Mouse (Mus musculus) layer of hippocampus, postnatal 14 days (tissue): ENCODE results near the gene Klhdc10. TPM values are rescaled to one million over a fixed set of nuclear protein-coding genes. Genes with fewer than 3 reads are reported as not detected.
"Not testable (repeated sequence)": the region's sequence is repeated elsewhere in the genome, so short reads cannot be mapped to it uniquely, and the experiment has no call there.

Experiments
- DNase-seq, 2 experiments: peaks; one replicate each; pipeline ENCODE4 v3.0.0; 2021 to 2022; ENCODE audit warnings: low spot score in 2 of 2, mixed read lengths in 1 of 2
- long read RNA-seq, 2 experiments: library from polyadenylated mRNA; stranded (forward); transcript quantifications; one replicate each; pipeline ENCODE4 v2.0.0; 2021
- total RNA-seq, 2 experiments: library from RNA; stranded (reverse); gene quantifications; 2 replicates each; pipeline ENCODE4 v1.2.3; 2021

Gene Klhdc10
- 100 to 1,000 TPM; 140 to 141 TPM for total RNA-seq
- long read RNA-seq, experiment 1, full-length matches to known transcripts = 15 of 28 reads
- long read RNA-seq, experiment 1, partial matches to known transcripts = 1 of 28 reads
- long read RNA-seq, experiment 1, other reads (novel, unspliced or antisense) = 12 of 28 reads
- long read RNA-seq, experiment 2, full-length matches to known transcripts = 26 of 38 reads
- long read RNA-seq, experiment 2, partial matches to known transcripts = 1 of 38 reads
- long read RNA-seq, experiment 2, other reads (novel, unspliced or antisense) = 11 of 38 reads

- DNase-seq = peak; percentile 100
Observed at GRCm38 (mm10) chr6:30401308-30402015, at the start of gene Klhdc10. Gene Klhdc10 (plus strand): TSS chr6:30401868.

GRCm38 (mm10) chr6:30352762-30353161 lies 48.9 kb upstream of the Klhdc10 start:
- no peak for DNase-seq

- DNase-seq = no peak
Observed at GRCm38 (mm10) chr6:30353661-30354060, 48.0 kb upstream of the Klhdc10 start.

- DNase-seq = no peak
Observed at GRCm38 (mm10) chr6:30354760-30355159, 46.9 kb upstream of the Klhdc10 start.

- no peak for DNase-seq
Observed at GRCm38 (mm10) chr6:30355701-30356100, 46.0 kb upstream of the Klhdc10 start.

GRCm38 (mm10) chr6:30356161-30356560 lies 45.5 kb upstream of the Klhdc10 start:
- DNase-seq = no peak

GRCm38 (mm10) chr6:30356680-30357079 lies 45.0 kb upstream of the Klhdc10 start:
- no peak for DNase-seq

- peak; percentile 78 to 83 for DNase-seq
Observed at GRCm38 (mm10) chr6:30357561-30358177, 44.0 kb upstream of the Klhdc10 start.

- DNase-seq = no peak
Observed at GRCm38 (mm10) chr6:30359762-30360509, 41.7 kb upstream of the Klhdc10 start.

- no peak for DNase-seq
Observed at GRCm38 (mm10) chr6:30363808-30364207, 37.9 kb upstream of the Klhdc10 start.

- no peak for DNase-seq
Observed at GRCm38 (mm10) chr6:30369291-30369690, 32.4 kb upstream of the Klhdc10 start.

GRCm38 (mm10) chr6:30372627-30373369 lies 28.9 kb upstream of the Klhdc10 start:
- no peak for DNase-seq

- DNase-seq = no peak
Observed at GRCm38 (mm10) chr6:30374731-30375510, 26.7 kb upstream of the Klhdc10 start.

- peak; percentile 22 to 74 for DNase-seq
Observed at GRCm38 (mm10) chr6:30375791-30376190, 25.9 kb upstream of the Klhdc10 start.

GRCm38 (mm10) chr6:30381116-30381515 lies 20.6 kb upstream of the Klhdc10 start:
- no peak for DNase-seq

- DNase-seq = not testable (repeated sequence)
Observed at GRCm38 (mm10) chr6:30390271-30390670, 11.4 kb upstream of the Klhdc10 start.

GRCm38 (mm10) chr6:30390714-30391697 lies 10.7 kb upstream of the Klhdc10 start, which contains the start of gene Zc3hc1:
Gene Zc3hc1 (minus strand): TSS chr6:30391028.
- DNase-seq = peak; percentile 65 to 77

- no peak for DNase-seq
Observed at GRCm38 (mm10) chr6:30391996-30392395, 9.7 kb upstream of the Klhdc10 start.

GRCm38 (mm10) chr6:30400146-30400545 lies 1.5 kb upstream of the Klhdc10 start:
- no peak for DNase-seq
